Mouse (Mus musculus) CH12.LX (cell line): ENCODE results near the gene 4930535I16Rik. TPM values are rescaled to one million over a fixed set of nuclear protein-coding genes. Genes with fewer than 3 reads are reported as not detected.
"Not testable (repeated sequence)": the region's sequence is repeated elsewhere in the genome, so short reads cannot be mapped to it uniquely, and the experiment has no call there.

Experiments used
- DNase-seq: peaks from one replicate; pipeline ENCODE4 v3.0.0-alpha.2; 2013; ENCODE audit errors: extremely low read depth
- H3K27ac ChIP-seq: 2 replicates; pipeline ENCODE4 v1.5.1; 2012; ENCODE audit warnings: low read depth, mild to moderate bottlenecking, control low read depth, moderate library complexity; ENCODE audit not compliant: insufficient read depth
- H3K27me3 ChIP-seq: replicated peaks from 2 replicates; pipeline ENCODE3; 2012; ENCODE audit warnings: inconsistent platforms
- H3K36me3 ChIP-seq, 2 experiments: replicated peaks in 1 of 2; 2 replicates each; pipeline versions ENCODE3 to v1.6.1; 2012; ENCODE audit warnings: inconsistent platforms in 1 of 2, low read length in 1 of 2, mild to moderate bottlenecking in 1 of 2, mixed read lengths in 1 of 2, moderate library complexity in 1 of 2; ENCODE audit not compliant: control insufficient read depth in 1 of 2, insufficient read depth in 1 of 2
- H3K4me1 ChIP-seq, 2 experiments: 2 replicates each; pipeline ENCODE4 v1.6.1; 2012; ENCODE audit warnings: inconsistent platforms in 1 of 2, moderate library complexity in 1 of 2; ENCODE audit not compliant: insufficient read depth in 2 of 2, control insufficient read depth in 1 of 2
- H3K4me2 ChIP-seq: 2 replicates; pipeline ENCODE4 v1.6.1; 2012; ENCODE audit warnings: low read depth, mild to moderate bottlenecking, control low read depth; ENCODE audit not compliant: poor library complexity, insufficient read depth, severe bottlenecking
- H3K4me3 ChIP-seq, 3 experiments: fragments of 150-350 bp in 1 of 3; sonication (generic) in 1 of 3; replicated peaks in 1 of 3; 2 replicates each; pipeline versions ENCODE3 to v1.5.1; 2011 to 2012; ENCODE audit warnings: low read depth in 2 of 3, low read length in 2 of 3, mild to moderate bottlenecking in 2 of 3, moderate library complexity in 2 of 3, control low read depth in 1 of 3, improper control_type of control experiment in 1 of 3, inconsistent platforms in 1 of 3, mixed read lengths in 1 of 3; ENCODE audit not compliant: poor library complexity in 1 of 3
- H3K79me2 ChIP-seq: replicated peaks from 2 replicates; pipeline ENCODE4 v1.6.1; 2012; ENCODE audit warnings: mild to moderate bottlenecking, moderate library complexity; ENCODE audit not compliant: control insufficient read depth, poor library complexity, insufficient read depth, severe bottlenecking; ENCODE audit errors: extremely low read depth
- H3K9ac ChIP-seq: 2 replicates; pipeline ENCODE4 v1.6.1; 2012; ENCODE audit warnings: low read depth, mild to moderate bottlenecking, control low read depth, moderate library complexity; ENCODE audit not compliant: insufficient read depth
- H3K9me3 ChIP-seq: replicated peaks from 2 replicates; pipeline ENCODE3; 2012; ENCODE audit warnings: low read length, inconsistent platforms, mixed read lengths
- ELF1 ChIP-seq: IDR thresholded peaks from 2 replicates; pipeline ENCODE4 v1.6.1; 2014; ENCODE audit warnings: low read depth, mild to moderate bottlenecking, inconsistent platforms, low read length, improper control_type of control experiment
- GABPA ChIP-seq: IDR thresholded peaks from 2 replicates; pipeline ENCODE4 v1.6.1; 2012; ENCODE audit warnings: low read depth, low read length, improper control_type of control experiment, inconsistent platforms; ENCODE audit not compliant: insufficient replicate concordance
- HCFC1 ChIP-seq: IDR thresholded peaks from 2 replicates; pipeline ENCODE4 v1.6.1; 2012; ENCODE audit warnings: low read depth, mild to moderate bottlenecking, inconsistent platforms, low read length, improper control_type of control experiment
- JUND ChIP-seq: conservative IDR thresholded peaks from 2 replicates; pipeline ENCODE4 v1.6.1; 2011; ENCODE audit warnings: low read depth, low read length, improper control_type of control experiment
- KAT2A ChIP-seq: IDR thresholded peaks from 2 replicates; pipeline ENCODE4 v1.6.1; 2012; ENCODE audit warnings: low read length, improper control_type of control experiment, inconsistent platforms; ENCODE audit not compliant: insufficient replicate concordance
- MAZ ChIP-seq: IDR thresholded peaks from 2 replicates; pipeline ENCODE4 v1.6.1; 2012; ENCODE audit warnings: low read depth, mild to moderate bottlenecking, inconsistent platforms, low read length, improper control_type of control experiment, moderate library complexity
- NRF1 ChIP-seq: IDR thresholded peaks from 2 replicates; pipeline ENCODE4 v1.6.1; 2014; ENCODE audit warnings: low read depth, mild to moderate bottlenecking, inconsistent platforms, low read length, improper control_type of control experiment, moderate library complexity
- PAX5 ChIP-seq: IDR thresholded peaks from 2 replicates; pipeline ENCODE4 v1.6.1; 2012; ENCODE audit warnings: low read length, inconsistent platforms, mixed read lengths
- POLR2A ChIP-seq: IDR thresholded peaks from 2 replicates; pipeline ENCODE4 v1.6.1; 2011; ENCODE audit warnings: low read depth, mild to moderate bottlenecking, improper control_type of control experiment, low read length
- POLR2AphosphoS2 ChIP-seq: IDR thresholded peaks from 2 replicates; pipeline ENCODE4 v1.6.1; 2011; ENCODE audit warnings: low read depth, low read length, improper control_type of control experiment
- SIN3A ChIP-seq: IDR thresholded peaks from 2 replicates; pipeline ENCODE4 v1.6.1; 2012; ENCODE audit warnings: low read length, improper control_type of control experiment, inconsistent platforms
- TBP ChIP-seq: conservative IDR thresholded peaks from 2 replicates; pipeline ENCODE4 v1.6.1; 2011; ENCODE audit warnings: low read depth, low read length, improper control_type of control experiment
- USF2 ChIP-seq: conservative IDR thresholded peaks from 2 replicates; pipeline ENCODE4 v1.6.1; 2011; ENCODE audit warnings: low read depth, low read length, improper control_type of control experiment
- ZC3H11A ChIP-seq: IDR thresholded peaks from 2 replicates; pipeline ENCODE4 v1.6.1; 2012; ENCODE audit warnings: low read depth, mild to moderate bottlenecking, inconsistent platforms, low read length, improper control_type of control experiment
- ZKSCAN1 ChIP-seq: IDR thresholded peaks from 2 replicates; pipeline ENCODE4 v1.6.1; 2012; ENCODE audit warnings: low read depth, inconsistent platforms, low read length, improper control_type of control experiment, borderline replicate concordance
- ZMIZ1 ChIP-seq: IDR thresholded peaks from 2 replicates; pipeline ENCODE4 v1.6.1; 2012; ENCODE audit warnings: low read depth, mild to moderate bottlenecking, inconsistent platforms, low read length, improper control_type of control experiment
- dilution Hi-C: fragments of 300-500 bp; cut with MboI; formaldehyde crosslinking; loops from 2 replicates; pipeline ENCODE4 v1.14.3; 2020; ENCODE audit warnings: low sequenced_read_pairs; ENCODE audit not compliant: extremely low pct_unique_long_range_greater_than_20kb, extremely low pct_ligation_motif_present
- in situ Hi-C: fragments of 300-500 bp; cut with MboI; formaldehyde crosslinking; loops from 3 replicates; pipeline ENCODE4 v1.14.3; 2019; ENCODE audit warnings: low sequenced_read_pairs, low pct_ligation_motif_present, low pct_unique_long_range_greater_than_20kb, mixed read lengths
- polyA plus RNA-seq: library from polyadenylated mRNA; unstranded; fragments of >175 nt; gene quantifications from 2 replicates; pipeline ENCODE4 v1.2.1, GENCODE M21; 2012; ENCODE audit warnings: low read depth; ENCODE audit not compliant: insufficient read length
- total RNA-seq, 2 experiments: library from RNA; depleted of rRNA; stranded (reverse); fragments of 300-350 nt in 1 of 2; fragments of >200 nt in 1 of 2; gene quantifications; 2 replicates each; pipeline ENCODE4 v1.2.3; 2012 to 2014

The 4930535I16Rik gene
- total and polyA plus RNA-seq, 3 experiments, result 2.1 TPM; not detected in 2

GRCm38 (mm10) chr4:123946701-123947100 lies 28.9 kb upstream of the 4930535I16Rik start:
- no peak for DNase-seq
- Histone ChIP-seq H3K4me1 (peaks cover 2 to 7% of the 10 kb centered on the region in 2 experiments), H3K9ac (no peak overlapping the region), H3K27ac (no peak overlapping the region), H3K4me2 (no peak overlapping the region), H3K27me3 (peaks cover 37% of the 10 kb centered on the region), H3K4me3 (no peak overlapping the region), H3K79me2 (no peaks in the 10 kb centered on the region), H3K9me3 (no peaks in the 10 kb centered on the region), H3K36me3 (no peaks in the 10 kb centered on the region)
- TF ChIP-seq SIN3A (no peak), ZKSCAN1 (no peak), ZMIZ1 (no peak), USF2 (no peak), HCFC1 (no peak), POLR2A (no peak), ZC3H11A (no peak), JUND (no peak), PAX5 (no peak), KAT2A (no peak), MAZ (no peak), POLR2AphosphoS2 (no peak), ELF1 (no peak), GABPA (no peak), NRF1 (no peak)
- dilution Hi-C loops, result no loop called here
- in situ Hi-C loops, result loop anchor here (10.0 kb wide), 1 partner anchor 728 kb away; no protein-coding TSS in a partner anchor

DNA sequence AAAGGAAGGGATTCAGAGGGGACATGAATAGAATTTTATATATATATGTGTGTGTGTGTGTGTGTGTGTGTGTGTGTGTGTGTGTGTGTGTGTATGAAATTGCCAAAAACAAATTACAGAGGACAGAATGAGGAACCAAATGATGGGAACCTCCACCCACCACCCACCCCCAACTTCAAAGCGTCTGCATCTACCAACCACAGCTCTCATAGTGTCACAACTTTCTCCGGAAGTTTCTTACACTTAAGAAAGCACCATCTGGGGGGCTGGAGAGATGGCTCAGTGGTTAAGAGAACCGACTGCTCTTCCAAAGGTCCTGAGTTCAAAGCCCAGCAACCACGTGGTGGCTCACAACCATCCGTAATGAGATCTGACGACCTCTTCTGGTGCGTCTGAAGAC lies 23.1 kb upstream of the 4930535I16Rik start:
- H3K4me3 ChIP-seq, DNase-seq, H3K79me2 ChIP-seq, H3K4me1 ChIP-seq, H3K9me3 ChIP-seq: not testable (repeated sequence)
- TF ChIP-seq TBP, result peak; percentile 82
- TF ChIP-seq, all 38 proteins: peak for 1; not testable (repeated sequence) for 37
- in situ Hi-C loops, result loop anchor here (10.0 kb wide), 1 partner anchor 734 kb away; no protein-coding TSS in a partner anchor
- peaks cover 12 to 17% of the 10 kb centered on the region in 2 experiments for H3K36me3 ChIP-seq
- H3K4me2 ChIP-seq, H3K9ac ChIP-seq, H3K27ac ChIP-seq, H3K27me3 ChIP-seq, dilution Hi-C loops: not testable (repeated sequence)
